Mouse (Mus musculus) hindbrain, embryonic 11.5 days (tissue): Measurements from ENCODE around the gene Fbxo31. TPM values are rescaled to one million over a fixed set of nuclear protein-coding genes. Genes with fewer than 3 reads are reported as not detected.

ENCODE experiments used
- ATAC-seq: fragments of 200-750 bp; cut with Nextera tagmentation; 2 replicates; pipeline ENCODE4 v1.8.0; 2017; ENCODE audit warnings: mild to moderate bottlenecking, moderate TSS enrichment, moderate library complexity; ENCODE audit not compliant: low FRiP score
- DNase-seq: peaks from one replicate; pipeline ENCODE4 v3.0.0-alpha.2; 2015; ENCODE audit warnings: low spot score
- H3K27ac ChIP-seq: fragments of 300-500 bp; sonication (generic); 2 replicates; pipeline ENCODE4 v1.5.1; 2014; ENCODE audit warnings: mild to moderate bottlenecking, low read depth, low read length
- H3K27me3 ChIP-seq: fragments of 300-500 bp; sonication (generic); 2 replicates; pipeline ENCODE4 v1.6.1; 2014; ENCODE audit warnings: mild to moderate bottlenecking, low read length, moderate library complexity, mixed read lengths; ENCODE audit not compliant: control insufficient read depth, insufficient read depth
- H3K36me3 ChIP-seq: fragments of 300-500 bp; sonication (generic); 2 replicates; pipeline ENCODE4 v1.6.1; 2014; ENCODE audit warnings: mild to moderate bottlenecking, low read length, moderate library complexity, mixed read lengths; ENCODE audit not compliant: control insufficient read depth, insufficient read depth
- H3K4me1 ChIP-seq: fragments of 300-500 bp; sonication (generic); replicated peaks from 2 replicates; pipeline ENCODE4 v1.6.1; 2014; ENCODE audit warnings: low read length, mixed read lengths; ENCODE audit not compliant: control insufficient read depth, insufficient read depth
- H3K4me2 ChIP-seq: fragments of 300-500 bp; sonication (generic); replicated peaks from 2 replicates; pipeline ENCODE4 v1.6.1; 2014; ENCODE audit warnings: mild to moderate bottlenecking, low read depth, low read length
- H3K4me3 ChIP-seq: fragments of 300-500 bp; sonication (generic); 2 replicates; pipeline ENCODE4 v1.5.1; 2014; ENCODE audit warnings: low read depth, low read length
- H3K9ac ChIP-seq: fragments of 300-500 bp; sonication (generic); 2 replicates; pipeline ENCODE4 v1.6.1; 2014; ENCODE audit warnings: low read depth, low read length
- H3K9me3 ChIP-seq: fragments of 300-500 bp; sonication (generic); 2 replicates; pipeline ENCODE4 v1.6.1; 2016; ENCODE audit warnings: low read length; ENCODE audit not compliant: control insufficient read depth
- WGBS: fragments of 180-500 bp; shearing (Covaris S2); extraction: QIAGEN DNeasy Blood & Tissue Kit; methylation state at CpG from one replicate; pipeline ENCODE4 v1.1.7; 2014; 5-methylcytosine and 5-hydroxymethylcytosine counted together
- polyA plus RNA-seq: library from polyadenylated mRNA; unstranded; fragments of >200 nt; fragmentation: Nextera tagmentation; extraction: Ambion mirVana; gene quantifications from 2 replicates; pipeline ENCODE4 v1.2.1, GENCODE M21; 2014

The Fbxo31 gene
- polyA plus RNA-seq, 1 experiment from 2014 or later, result 13.2 TPM

DNA sequence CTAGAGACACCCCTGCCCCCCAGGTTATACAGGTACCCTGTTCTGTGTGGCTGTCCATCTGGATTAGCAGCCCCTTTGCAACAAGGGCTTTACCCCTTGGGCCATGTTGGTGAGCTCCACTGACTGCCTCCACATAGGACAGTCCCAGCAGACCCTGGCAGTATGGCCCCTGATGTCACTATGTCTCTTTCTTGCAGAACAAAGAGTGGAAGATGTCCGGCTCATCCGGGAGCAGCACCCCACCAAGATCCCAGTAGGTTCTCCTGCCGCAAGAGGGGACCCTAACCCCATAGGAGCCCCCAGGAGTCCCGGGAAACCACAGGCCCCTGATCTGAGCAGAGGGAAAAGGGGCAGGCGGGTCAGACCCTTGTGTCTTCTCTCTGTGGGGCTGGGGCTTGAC, 14.7 kb upstream of the Fbxo31 start:
- Histone ChIP-seq H3K4me1 (peaks cover 4% of the 10 kb centered on the region), H3K4me3 (no peak overlapping the region), H3K4me2 (no peak overlapping the region), H3K9me3 (no peaks in the 10 kb centered on the region), H3K27me3 (no peaks in the 10 kb centered on the region), H3K9ac (no peak overlapping the region), H3K27ac (no peak overlapping the region), H3K36me3 (peaks cover 6% of the 10 kb centered on the region; the same call in 1 of the 2 replicates)
- no peak for ATAC-seq
- DNase-seq, result no peak
- WGBS, result 95% methylated on average over 5 of the region's 5 CpGs

DNA sequence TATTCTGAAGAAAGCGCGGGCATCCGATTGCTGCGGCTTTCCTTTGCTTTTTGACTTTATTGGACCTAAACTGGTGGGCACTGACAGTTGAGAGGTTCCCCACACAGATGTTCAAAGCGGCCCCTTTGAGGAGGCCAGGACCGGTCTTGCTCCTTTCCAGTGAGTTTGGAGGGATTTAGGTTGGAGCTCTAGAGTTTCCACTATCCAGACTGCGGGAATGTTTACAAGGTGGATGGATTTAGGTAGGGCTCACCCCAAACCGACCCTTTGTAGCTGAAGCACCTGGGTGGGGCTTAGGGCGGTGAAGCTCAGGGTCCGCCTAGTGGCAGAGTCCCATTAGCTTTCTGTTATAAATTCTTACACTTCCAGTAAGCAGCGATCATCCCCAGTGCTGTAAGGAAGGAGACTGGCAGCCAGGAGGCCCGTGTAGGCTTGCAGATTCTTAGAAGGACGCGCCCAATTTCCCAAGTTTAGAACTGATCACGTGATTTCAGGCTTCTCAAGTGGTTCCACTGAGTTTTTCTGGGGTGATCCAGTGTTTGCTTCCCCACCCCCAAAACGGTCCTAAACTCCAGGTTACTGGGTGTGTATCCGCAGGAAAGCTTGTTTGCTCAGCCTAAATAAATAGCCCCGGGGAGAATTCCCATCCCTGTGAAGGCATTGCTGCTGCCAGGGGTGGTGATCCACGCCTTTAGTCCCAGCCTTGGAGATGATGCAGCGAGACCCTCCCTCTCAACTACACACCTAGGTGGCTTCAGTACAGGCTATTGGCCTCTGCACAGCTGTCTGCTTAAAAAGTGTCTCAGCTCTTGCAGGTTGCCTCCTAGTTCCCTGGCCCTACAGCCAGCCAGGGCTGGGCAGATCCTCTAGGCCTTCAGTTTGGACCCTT, 12.8 kb upstream of the Fbxo31 start:
- no peak for ATAC-seq
- Histone ChIP-seq H3K4me3 (peak overlapping the region; percentile 93), H3K4me2 (peak overlapping the region; percentile 68), H3K36me3 (no peaks in the 10 kb centered on the region; the same call in 1 of the 2 replicates), H3K27me3 (no peaks in the 10 kb centered on the region), H3K9ac (peak overlapping the region; percentile 83), H3K9me3 (no peaks in the 10 kb centered on the region), H3K4me1 (peaks cover 4% of the 10 kb centered on the region), H3K27ac (no peak overlapping the region)
- DNase-seq, result peak; percentile 57
- WGBS, result 17% methylated on average over 20 of the region's 20 CpGs

DNA sequence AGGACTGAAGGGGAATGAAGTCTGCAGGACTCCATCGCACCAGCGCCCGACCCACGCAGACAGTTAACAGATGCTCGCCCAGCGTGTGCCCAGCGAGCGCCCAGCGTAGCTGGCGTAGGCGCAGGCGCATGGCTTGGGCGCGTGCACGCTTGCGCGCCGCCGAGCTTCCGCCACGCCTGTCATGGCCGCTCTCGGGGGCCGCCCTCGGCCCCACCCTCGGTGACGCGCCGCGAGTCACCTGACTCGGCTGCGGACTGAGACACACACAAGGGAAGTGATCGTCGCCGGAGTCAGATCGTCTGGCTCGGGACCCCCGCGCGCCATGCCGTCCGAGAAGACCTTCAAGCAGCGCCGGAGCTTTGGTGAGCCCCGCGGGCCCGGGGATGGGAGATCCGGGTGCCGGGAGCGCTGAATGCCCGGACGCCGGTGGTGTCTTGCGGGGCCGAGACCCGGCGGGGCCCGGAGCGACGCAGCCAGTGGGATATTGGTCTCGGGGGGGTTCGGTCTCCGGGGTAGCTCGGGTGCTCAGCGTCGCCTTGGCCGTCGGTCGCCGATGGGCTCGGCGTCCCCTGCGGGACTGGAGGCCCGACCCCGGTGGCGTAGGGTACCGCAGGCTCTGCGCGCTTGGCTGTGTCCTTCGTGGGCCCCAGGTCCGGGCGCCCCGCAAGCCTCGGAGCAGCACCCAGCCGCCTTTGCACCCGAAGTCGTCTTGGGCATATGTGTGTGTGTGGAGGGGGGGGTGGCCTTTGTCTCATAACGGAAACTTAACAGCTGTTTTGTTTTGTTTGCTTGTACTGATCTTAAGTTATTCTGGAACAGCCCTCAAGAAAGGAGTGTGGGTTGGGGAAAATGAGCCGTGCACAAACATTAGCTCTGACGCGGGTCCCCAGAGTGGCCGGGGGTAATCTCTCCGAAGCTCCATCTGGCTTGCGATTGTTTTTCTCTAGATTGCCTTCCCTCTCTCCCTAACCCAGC, 11.9 kb upstream of the Fbxo31 start, which contains the start of gene Map1lc3b:
Gene Map1lc3b, plus strand, starts transcription at position 159 of the 975 bp plus-strand sequence.
- DNase-seq (peak; percentile 99), ATAC-seq (peak; percentile 92)
- Histone ChIP-seq H3K4me3 (peak within 1 kb of the TSS; percentile 93), H3K27me3 (no peaks in the 10 kb centered on the region), H3K9me3 (no peaks in the 10 kb centered on the region), H3K27ac (peak within 1 kb of the TSS; percentile 65; the same call in 1 of the 2 replicates), H3K36me3 (no peaks in the 10 kb centered on the region; the same call in 1 of the 2 replicates), H3K4me1 (peaks cover 4% of the 10 kb centered on the region), H3K4me2 (peak within 1 kb of the TSS; percentile 68), H3K9ac (peak within 1 kb of the TSS; percentile 83)
- under 1% methylated on average over 86 of the region's 94 CpGs for WGBS

DNA sequence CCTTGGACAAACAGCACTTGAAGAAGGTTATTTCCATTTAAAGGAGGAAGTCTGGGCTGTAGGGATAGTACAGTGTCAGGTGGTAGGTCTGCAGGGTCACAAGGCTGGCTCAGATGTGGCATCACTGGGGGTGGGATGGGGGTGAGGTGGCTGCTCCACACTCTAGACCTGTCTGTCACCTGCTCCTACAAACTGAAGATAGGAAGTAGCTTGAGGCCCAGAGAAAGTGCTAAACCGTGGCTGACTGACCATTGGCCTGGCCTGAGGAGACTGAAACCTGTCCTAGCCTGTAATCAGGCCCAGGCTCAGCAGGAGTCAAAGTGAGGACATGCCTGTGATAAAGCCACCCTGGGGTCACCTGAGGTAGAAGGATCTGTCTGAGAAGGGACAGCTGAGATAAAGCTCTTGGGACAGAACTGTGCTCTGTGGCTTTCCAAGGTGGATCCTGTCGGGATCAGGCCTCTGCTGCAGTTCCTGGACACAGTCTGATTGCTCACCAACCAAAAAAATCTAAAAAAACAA, 10.7 kb upstream of the Fbxo31 start:
- 40% methylated on average over 2 of the region's 2 CpGs for WGBS
- no peak overlapping the region for H3K9ac ChIP-seq
- ATAC-seq, result no peak
- no peak overlapping the region for H3K4me2 ChIP-seq
- DNase-seq, result no peak
- no peak overlapping the region for H3K4me3 ChIP-seq
- H3K27ac ChIP-seq, result peak overlapping the region; percentile 47; the same call in 1 of the 2 replicates
- H3K4me1 ChIP-seq, result peaks cover 4% of the 10 kb centered on the region
- no peaks in the 10 kb centered on the region for H3K36me3 ChIP-seq
- no peaks in the 10 kb centered on the region for H3K27me3 ChIP-seq
- no peaks in the 10 kb centered on the region for H3K9me3 ChIP-seq

DNA sequence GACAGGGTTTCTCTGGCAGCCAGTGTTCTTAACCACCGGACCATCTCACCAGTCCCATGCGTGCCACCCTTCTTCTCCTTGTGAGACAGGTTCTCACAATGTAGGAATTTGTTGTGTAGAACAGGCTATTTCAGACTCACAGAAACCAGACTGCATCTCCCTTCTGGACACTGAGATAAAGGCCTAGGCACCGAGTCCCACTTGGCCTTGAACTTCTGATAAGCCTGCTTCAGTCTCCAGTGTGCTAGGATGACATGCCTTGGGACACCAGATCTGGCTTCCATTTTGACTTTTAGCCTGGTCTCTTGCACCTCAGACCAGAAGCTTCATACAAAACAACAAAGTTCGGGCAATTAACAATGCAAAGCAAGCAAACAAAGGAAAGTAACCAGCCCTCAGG, 10.1 kb upstream of the Fbxo31 start:
- no peak overlapping the region for H3K27ac ChIP-seq
- H3K9ac ChIP-seq, result no peak overlapping the region
- H3K4me1 ChIP-seq, result peaks cover 4% of the 10 kb centered on the region
- no peak overlapping the region for H3K4me3 ChIP-seq
- H3K27me3 ChIP-seq, result no peaks in the 10 kb centered on the region
- no peak overlapping the region for H3K4me2 ChIP-seq
- ATAC-seq (no peak), DNase-seq (no peak)
- 90% methylated on average over 4 of the region's 4 CpGs for WGBS
- H3K9me3 ChIP-seq, result no peaks in the 10 kb centered on the region
- H3K36me3 ChIP-seq, result no peaks in the 10 kb centered on the region

DNA sequence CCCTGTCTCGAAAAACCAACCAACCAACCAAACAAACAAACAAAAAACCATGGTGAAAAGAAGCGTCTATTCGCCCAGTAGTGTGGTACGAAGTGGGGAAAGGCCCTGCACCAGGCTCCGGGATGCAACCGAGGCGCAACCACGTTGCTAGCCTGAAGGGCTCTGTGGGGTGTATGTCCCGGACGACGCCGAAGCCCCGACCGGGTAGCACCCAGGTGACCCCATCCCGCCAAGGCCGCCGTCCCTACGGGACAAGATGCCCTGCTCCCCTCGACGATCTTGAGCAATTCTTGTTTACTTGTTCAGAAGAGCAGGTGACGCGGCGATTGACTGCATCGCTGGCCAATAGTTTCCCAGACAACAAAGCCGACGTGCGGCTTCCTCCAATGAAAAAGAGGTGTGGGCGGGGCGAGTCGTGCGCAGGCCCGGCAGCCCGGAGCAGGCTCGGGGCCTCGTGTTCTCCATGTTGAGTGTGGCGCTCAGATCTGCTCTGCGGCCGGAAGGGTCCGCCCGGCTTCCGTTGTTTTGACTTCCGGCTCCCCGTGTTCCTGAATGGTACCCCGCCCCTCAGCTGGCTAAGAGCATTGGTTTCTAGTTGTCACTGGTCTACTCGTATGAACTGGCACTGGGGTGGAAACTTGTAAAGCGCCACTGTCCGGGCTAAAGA, 6.7 kb upstream of the Fbxo31 start:
- Histone ChIP-seq H3K27ac (no peak overlapping the region), H3K4me2 (peak overlapping the region; percentile 63), H3K36me3 (no peaks in the 10 kb centered on the region), H3K9ac (peak overlapping the region; percentile 58), H3K9me3 (no peaks in the 10 kb centered on the region), H3K4me1 (no peaks in the 10 kb centered on the region), H3K27me3 (no peaks in the 10 kb centered on the region), H3K4me3 (peak overlapping the region; percentile 49)
- 1% methylated on average over 47 of the region's 47 CpGs for WGBS
- peak; percentile 96 for ATAC-seq
- DNase-seq, result peak; percentile 98

DNA sequence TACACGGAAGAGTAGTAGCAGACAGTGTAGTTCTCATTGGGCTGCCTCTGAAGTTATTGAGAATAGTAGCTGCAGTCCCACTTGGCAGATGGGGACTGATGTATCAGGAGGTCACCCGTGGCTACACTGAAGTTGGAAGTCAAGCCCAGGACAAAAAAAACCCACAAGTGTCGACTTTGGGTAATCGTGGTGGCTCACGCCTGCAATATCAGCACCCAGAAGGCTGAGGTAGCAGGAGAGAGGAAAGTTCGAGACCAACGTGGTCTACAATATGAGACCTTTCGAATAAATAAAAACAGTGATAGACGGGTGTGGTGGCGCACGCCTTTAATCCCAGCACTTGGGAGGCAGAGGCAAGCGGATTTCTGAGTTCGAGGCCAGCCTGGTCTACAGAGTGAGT, 6.1 kb upstream of the Fbxo31 start:
- H3K9me3 ChIP-seq, result no peaks in the 10 kb centered on the region
- H3K27me3 ChIP-seq, result no peaks in the 10 kb centered on the region
- H3K4me2 ChIP-seq, result peak overlapping the region; percentile 63
- DNase-seq (no peak), ATAC-seq (no peak)
- 50% methylated on average over 12 of the region's 13 CpGs for WGBS
- H3K4me3 ChIP-seq, result peak overlapping the region; percentile 49
- H3K9ac ChIP-seq, result peak overlapping the region; percentile 58
- H3K4me1 ChIP-seq, result no peaks in the 10 kb centered on the region
- H3K36me3 ChIP-seq, result no peaks in the 10 kb centered on the region
- no peak overlapping the region for H3K27ac ChIP-seq

DNA sequence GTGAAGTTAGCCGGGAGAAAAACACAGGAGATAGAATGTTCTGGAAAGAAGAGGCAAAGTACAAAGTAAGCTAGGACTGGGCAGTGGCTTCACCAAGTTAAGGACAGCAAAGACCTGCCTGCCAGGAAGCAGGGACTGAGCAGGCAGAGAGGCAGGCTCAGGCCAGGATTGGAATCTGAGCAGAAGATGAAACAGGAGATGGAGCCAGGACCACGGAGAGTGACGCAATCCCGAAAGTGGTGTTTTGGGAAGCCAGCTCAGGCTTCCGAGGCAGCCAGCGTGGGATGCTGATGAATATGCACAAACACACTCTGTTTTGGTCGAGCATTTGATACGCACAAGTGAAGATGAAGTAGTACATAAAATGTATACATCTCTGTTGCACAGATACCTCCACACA, 5.0 kb upstream of the Fbxo31 start:
- no peaks in the 10 kb centered on the region for H3K36me3 ChIP-seq
- H3K27me3 ChIP-seq, result no peaks in the 10 kb centered on the region
- no peak for ATAC-seq
- no peak overlapping the region for H3K27ac ChIP-seq
- H3K9ac ChIP-seq, result no peak overlapping the region
- H3K4me3 ChIP-seq, result no peak overlapping the region
- no peak for DNase-seq
- no peaks in the 10 kb centered on the region for H3K9me3 ChIP-seq
- H3K4me1 ChIP-seq, result no peaks in the 10 kb centered on the region
- no peak overlapping the region for H3K4me2 ChIP-seq
- WGBS, result 60% methylated on average over 8 of the region's 8 CpGs
